Mouse (Mus musculus) spleen, adult 2 months (tissue): ENCODE results near the gene Shf. TPM values are rescaled to one million over a fixed set of nuclear protein-coding genes. Genes with fewer than 3 reads are reported as not detected.

Source experiments
- DNase-seq, 2 experiments: peaks; one replicate each; pipeline versions ENCODE4 v3.0.0 to v3.0.0-alpha.2; 2012 to 2021; ENCODE audit warnings: low spot score in 2 of 2, low read depth in 1 of 2
- H3K27ac ChIP-seq: fragments of 200-500 bp; 2 replicates; pipeline ENCODE4 v1.5.1; 2012; ENCODE audit warnings: low read length, inconsistent platforms; ENCODE audit not compliant: insufficient read depth
- H3K27me3 ChIP-seq: fragments of 200-500 bp; 2 replicates; pipeline ENCODE4 v1.6.1; 2012; ENCODE audit warnings: mild to moderate bottlenecking, moderate library complexity, low read length, inconsistent platforms; ENCODE audit not compliant: control insufficient read depth, insufficient read depth
- H3K36me3 ChIP-seq: fragments of 200-500 bp; 2 replicates; pipeline ENCODE4 v1.6.1; 2012; ENCODE audit warnings: mild to moderate bottlenecking, low read length, inconsistent platforms; ENCODE audit not compliant: control insufficient read depth, insufficient read depth
- H3K4me1 ChIP-seq: fragments of 200-500 bp; 2 replicates; pipeline ENCODE4 v1.6.1; 2011; ENCODE audit warnings: inconsistent platforms; ENCODE audit not compliant: control insufficient read depth, insufficient read depth, insufficient read length
- H3K4me3 ChIP-seq: fragments of 200-500 bp; 2 replicates; pipeline ENCODE4 v1.5.1; 2011; ENCODE audit warnings: mild to moderate bottlenecking, inconsistent platforms; ENCODE audit not compliant: insufficient read depth, insufficient read length; ENCODE audit errors: extremely low read depth
- CTCF ChIP-seq: fragments of 200-500 bp; IDR thresholded peaks from 2 replicates; pipeline ENCODE4 v1.5.1; 2011; ENCODE audit warnings: mild to moderate bottlenecking, inconsistent platforms; ENCODE audit not compliant: insufficient read depth, insufficient read length, insufficient replicate concordance; ENCODE audit errors: extremely low read depth
- POLR2A ChIP-seq: fragments of 200-500 bp; IDR thresholded peaks from 2 replicates; pipeline ENCODE4 v1.6.1; 2011; ENCODE audit warnings: low read depth, low read length, inconsistent platforms
- WGBS: fragments of 180-500 bp; shearing (Covaris S2); methylation state at CpG from one replicate; pipeline ENCODE4 v1.1.7; 2018; 5-methylcytosine and 5-hydroxymethylcytosine counted together
- polyA plus RNA-seq: library from polyadenylated mRNA; depleted of rRNA; stranded (reverse); fragments of >200 nt; gene quantifications from 2 replicates; pipeline ENCODE4 v1.2.3, GENCODE M21; 2012; rRNA removed

Shf gene
- polyA plus RNA-seq, 1 experiment: 4.3 TPM

GRCm38 (mm10) chr2:122299911-122300655, 68.9 kb downstream of the Shf start:
- no peak for DNase-seq
- TF ChIP-seq CTCF: no peak
- TF ChIP-seq POLR2A: no peak
- Histone ChIP-seq H3K27ac (no peak overlapping the region), H3K4me3 (no peak overlapping the region), H3K27me3 (peaks cover 39% of the 10 kb centered on the region), H3K4me1 (peaks cover 15% of the 10 kb centered on the region; the same call in 1 of the 2 replicates), H3K36me3 (no peaks in the 10 kb centered on the region)
- WGBS: 21% methylated on average over 14 of the region's 14 CpGs

Other genes starting within 250 kb of the Shf start
- gene B2m, start 221.5 kb downstream of the Shf start, polyA plus RNA-seq: 1,293 and 1,365 TPM in 2 replicates
- not detected in 2 replicates for gene Trim69, start 208.5 kb downstream of the Shf start, polyA plus RNA-seq
- gene Patl2, start 183.0 kb downstream of the Shf start, polyA plus RNA-seq: 0.06 and 0.11 TPM in 2 replicates
- not detected in 2 replicates for gene Terb2, start 182.9 kb downstream of the Shf start, polyA plus RNA-seq
- gene Sord, start 134.4 kb downstream of the Shf start, polyA plus RNA-seq: 6.8 and 6.9 TPM in 2 replicates
- gene Duox2, start 70.7 kb downstream of the Shf start, polyA plus RNA-seq: 0.02 TPM in 1 of 2 replicates, not detected in the other
- gene Duoxa2, start 70.3 kb downstream of the Shf start, polyA plus RNA-seq: not detected in 2 replicates
- gene Duoxa1, start 55.4 kb downstream of the Shf start, polyA plus RNA-seq: not detected in 2 replicates
- not detected in 2 replicates for gene Duox1, start 53.5 kb downstream of the Shf start, polyA plus RNA-seq
- gene Slc28a2, start 57.3 kb upstream of the Shf start, polyA plus RNA-seq: 24.8 and 26.5 TPM in 2 replicates
- 2.2 and 3.1 TPM in 2 replicates for gene Gm14085, start 115.8 kb upstream of the Shf start, polyA plus RNA-seq
- gene Gatm, start 242.1 kb upstream of the Shf start, polyA plus RNA-seq: 16.3 and 17.4 TPM in 2 replicates